Mouse (Mus musculus) cerebellum, adult 2 months (tissue): ENCODE measurements around the gene Tedc2. TPM values are rescaled to one million over a fixed set of nuclear protein-coding genes. Genes with fewer than 3 reads are reported as not detected.

ENCODE experiments used
- DNase-seq, 2 experiments: peaks; one replicate each; pipeline ENCODE4 v3.0.0; 2021
- H3K27ac ChIP-seq: fragments of 200-500 bp; 2 replicates; pipeline ENCODE4 v1.5.1; 2012; ENCODE audit warnings: low read length, control low read depth, inconsistent platforms; ENCODE audit not compliant: insufficient read depth
- H3K27me3 ChIP-seq: fragments of 200-500 bp; 2 replicates; pipeline ENCODE4 v1.6.1; 2012; ENCODE audit warnings: inconsistent platforms, mild to moderate bottlenecking, low read length, moderate library complexity; ENCODE audit not compliant: control insufficient read depth, insufficient read depth
- H3K4me1 ChIP-seq: fragments of 200-500 bp; 2 replicates; pipeline ENCODE4 v1.6.1; 2011; ENCODE audit warnings: low read length; ENCODE audit not compliant: control insufficient read depth, insufficient read depth
- H3K4me3 ChIP-seq: fragments of 200-500 bp; replicated peaks from 2 replicates; pipeline ENCODE3; 2011; ENCODE audit warnings: mild to moderate bottlenecking, low read depth, low read length, control low read depth; ENCODE audit not compliant: insufficient read depth
- CTCF ChIP-seq: fragments of 200-500 bp; IDR thresholded peaks from 2 replicates; pipeline ENCODE4 v1.5.1; 2011; ENCODE audit warnings: low read depth, mild to moderate bottlenecking, control low read depth, low read length, moderate library complexity, borderline replicate concordance; ENCODE audit not compliant: insufficient read depth
- POLR2A ChIP-seq: fragments of 200-500 bp; IDR thresholded peaks from 2 replicates; pipeline ENCODE4 v1.6.1; 2011; ENCODE audit warnings: low read length, control low read depth, borderline replicate concordance; ENCODE audit not compliant: insufficient read depth
- WGBS: fragments of 180-500 bp; shearing (Covaris S2); methylation state at CpG from one replicate; pipeline ENCODE4 v1.1.7; 2018; 5-methylcytosine and 5-hydroxymethylcytosine counted together
- polyA plus RNA-seq: library from polyadenylated mRNA; depleted of rRNA; stranded (reverse); fragments of >200 nt; gene quantifications from 2 replicates; pipeline ENCODE4 v1.2.3, GENCODE M21; 2012

Gene Tedc2
- polyA plus RNA-seq, 1 experiment, result 27.3 TPM

GRCm38 (mm10) chr17:24197032-24197824, 23.4 kb downstream of the Tedc2 start:
- H3K4me3 ChIP-seq, result no peak overlapping the region
- H3K27ac ChIP-seq, result no peak overlapping the region
- peak; percentile 43 to 56 for DNase-seq
- no peak for TF ChIP-seq CTCF
- no peak for TF ChIP-seq POLR2A
- 37% methylated on average over 15 of the region's 15 CpGs for WGBS
- no peaks in the 10 kb centered on the region for H3K27me3 ChIP-seq
- peaks cover 42% of the 10 kb centered on the region for H3K4me1 ChIP-seq

- Histone ChIP-seq H3K4me3 (no peak overlapping the region), H3K27me3 (no peaks in the 10 kb centered on the region), H3K4me1 (peaks cover 34% of the 10 kb centered on the region), H3K27ac (no peak overlapping the region)
- no peak for DNase-seq
- TF ChIP-seq POLR2A (no peak), CTCF (no peak)
- WGBS, result 60% methylated on average over 2 of the region's 2 CpGs
Observed at GRCm38 (mm10) chr17:24195349-24195748, 25.3 kb downstream of the Tedc2 start.

- H3K4me1 ChIP-seq, result peaks cover 24% of the 10 kb centered on the region
- TF ChIP-seq CTCF (no peak), POLR2A (no peak)
- 94% methylated on average over 5 of the region's 5 CpGs for WGBS
- H3K4me3 ChIP-seq, result no peak overlapping the region
- H3K27ac ChIP-seq, result no peak overlapping the region
- H3K27me3 ChIP-seq, result no peaks in the 10 kb centered on the region
- no peak for DNase-seq
Observed at GRCm38 (mm10) chr17:24193769-24194168, 26.9 kb downstream of the Tedc2 start.

GRCm38 (mm10) chr17:24193268-24193667, 27.4 kb downstream of the Tedc2 start:
- TF ChIP-seq POLR2A (no peak), CTCF (no peak)
- no peak overlapping the region for H3K4me3 ChIP-seq

GRCm38 (mm10) chr17:24192848-24193247, 27.8 kb downstream of the Tedc2 start:
- 90% methylated on average over 8 of the region's 8 CpGs for WGBS
- no peak for TF ChIP-seq CTCF
- no peak for TF ChIP-seq POLR2A

More at GRCm38 (mm10) chr17:24193268-24193667, 27.4 kb downstream of the Tedc2 start:
- peaks cover 19% of the 10 kb centered on the region for H3K4me1 ChIP-seq
- no peaks in the 10 kb centered on the region for H3K27me3 ChIP-seq
- DNase-seq, result no peak
- no peak overlapping the region for H3K27ac ChIP-seq
- 95% methylated on average over 8 of the region's 8 CpGs for WGBS

GRCm38 (mm10) chr17:24191481-24191880, 29.2 kb downstream of the Tedc2 start:
- no peak overlapping the region for H3K4me3 ChIP-seq
- H3K27ac ChIP-seq, result no peak overlapping the region
- no peaks in the 10 kb centered on the region for H3K27me3 ChIP-seq
- H3K4me1 ChIP-seq, result 0 out of 2 replicates have a peak, but pooled peaks cover 4% of the 10 kb centered on the region
- no peak for TF ChIP-seq POLR2A
- TF ChIP-seq CTCF, result no peak
- WGBS, result 71% methylated on average over 4 of the region's 4 CpGs
- no peak for DNase-seq

More at GRCm38 (mm10) chr17:24192848-24193247, 27.8 kb downstream of the Tedc2 start:
- Histone ChIP-seq H3K27ac (no peak overlapping the region), H3K4me1 (peaks cover 15% of the 10 kb centered on the region), H3K27me3 (no peaks in the 10 kb centered on the region), H3K4me3 (no peak overlapping the region)
- no peak for DNase-seq

- Histone ChIP-seq H3K4me3 (no peak overlapping the region), H3K27me3 (no peaks in the 10 kb centered on the region), H3K27ac (no peak overlapping the region), H3K4me1 (peaks cover 5% of the 10 kb centered on the region)
- TF ChIP-seq POLR2A (no peak), CTCF (no peak)
- WGBS, result 96% methylated on average over 2 of the region's 2 CpGs
- no peak for DNase-seq
Observed at GRCm38 (mm10) chr17:24190934-24191333, 29.7 kb downstream of the Tedc2 start.

- no peaks in the 10 kb centered on the region for H3K27me3 ChIP-seq
- peaks cover 5% of the 10 kb centered on the region for H3K4me1 ChIP-seq
- no peak overlapping the region for H3K4me3 ChIP-seq
- no peak for TF ChIP-seq CTCF
- TF ChIP-seq POLR2A, result no peak
- no peak for DNase-seq
- H3K27ac ChIP-seq, result no peak overlapping the region
- WGBS, result 74% methylated on average over 3 of the region's 3 CpGs
Observed at GRCm38 (mm10) chr17:24174259-24174658, 46.4 kb downstream of the Tedc2 start.

- H3K4me1 ChIP-seq, result peaks cover 5% of the 10 kb centered on the region
- no peak for TF ChIP-seq POLR2A
- peak; percentile 85 for TF ChIP-seq CTCF
- WGBS, result 2% methylated on average over 3 of the region's 3 CpGs
- H3K4me3 ChIP-seq, result no peak overlapping the region
- no peak overlapping the region for H3K27ac ChIP-seq
- DNase-seq, result peak; percentile 75 to 79
- no peaks in the 10 kb centered on the region for H3K27me3 ChIP-seq
Observed at GRCm38 (mm10) chr17:24173423-24173822, 47.2 kb downstream of the Tedc2 start.
